Mouse (Mus musculus): Measurements from ENCODE around the gene Prok2.

DNA sequence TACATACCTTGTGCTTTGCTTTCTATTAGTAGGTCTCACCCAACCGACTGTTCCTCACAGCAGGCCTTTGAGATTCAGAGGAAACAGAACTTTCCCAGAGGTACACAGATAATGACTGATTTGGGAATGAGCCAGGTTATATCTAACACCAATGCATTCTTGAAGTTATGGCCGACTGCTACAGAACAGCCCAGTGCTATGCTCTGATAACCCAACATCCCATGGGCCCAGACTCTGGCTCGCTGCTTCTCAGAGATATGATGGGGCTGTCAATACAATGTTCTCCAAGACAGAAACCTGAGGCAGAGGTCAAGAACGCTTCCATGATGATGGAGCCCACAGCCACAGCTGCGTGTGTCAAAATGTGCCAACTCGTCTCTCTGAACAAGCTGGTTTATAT, 37.7 kb downstream of the Prok2 start:
- TF ChIP-seq POLR2A (IDR thresholded peaks at IDR 0.05; ENCODE audit: low read depth, low read length) (no peak), CTCF (IDR thresholded peaks at IDR 0.05; ENCODE audit: extremely low read depth, insufficient read length, insufficient replicate concordance, low read depth, low read length) (no peak)
